Mouse (Mus musculus) CD4-positive helper T cell, adult 2 months (primary cell): ENCODE results near the gene Gmpr2.

Source experiments
- DNase-seq: peaks from one replicate; pipeline ENCODE4 v3.0.0-alpha.2; 2012; ENCODE audit warnings: low read depth, missing footprints, low spot score

The Gmpr2 gene

DNA sequence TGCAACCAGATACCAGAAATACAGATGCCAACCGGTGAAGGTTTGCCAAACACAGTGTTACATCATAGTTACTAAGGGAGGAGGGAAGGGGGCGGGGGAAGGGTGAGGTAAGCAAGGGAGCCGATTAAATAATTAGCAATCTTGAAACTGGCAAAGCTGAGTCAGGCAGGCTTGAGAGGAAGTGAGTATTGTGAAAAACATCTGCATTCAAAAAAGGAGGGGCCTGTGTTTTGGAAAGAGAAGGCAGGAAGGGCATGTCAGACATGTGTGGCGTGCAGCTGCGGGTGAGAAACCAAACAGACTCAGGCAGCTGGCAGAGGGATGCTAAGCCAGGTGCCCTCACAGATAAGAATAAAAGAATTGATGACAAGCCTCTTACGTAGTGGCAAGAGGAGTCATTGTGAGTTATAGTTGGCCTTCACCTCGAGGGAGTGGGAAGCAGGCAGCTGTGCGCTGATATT is 52.7 kb downstream of the Gmpr2 start:
- peak; percentile 95 for DNase-seq

DNA sequence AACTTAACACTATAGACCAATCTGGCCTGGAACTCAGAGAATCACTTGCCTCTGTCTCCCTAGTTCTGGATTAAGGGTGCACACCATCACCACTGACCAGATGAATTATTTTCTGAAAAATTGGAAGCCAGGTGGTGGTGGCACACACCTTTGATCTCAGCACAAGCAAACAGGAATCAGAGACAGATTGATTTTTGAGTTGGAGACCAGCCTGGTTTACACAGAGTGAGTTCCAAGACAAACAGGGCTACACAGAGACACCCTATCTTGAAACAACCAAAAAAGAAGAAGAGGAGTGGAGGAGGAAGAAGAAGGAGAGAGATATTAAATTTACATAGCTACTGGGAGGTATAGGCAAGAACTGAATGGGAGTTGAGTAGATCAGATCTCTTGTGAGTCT is 54.5 kb downstream of the Gmpr2 start:
- no peak for DNase-seq

DNA sequence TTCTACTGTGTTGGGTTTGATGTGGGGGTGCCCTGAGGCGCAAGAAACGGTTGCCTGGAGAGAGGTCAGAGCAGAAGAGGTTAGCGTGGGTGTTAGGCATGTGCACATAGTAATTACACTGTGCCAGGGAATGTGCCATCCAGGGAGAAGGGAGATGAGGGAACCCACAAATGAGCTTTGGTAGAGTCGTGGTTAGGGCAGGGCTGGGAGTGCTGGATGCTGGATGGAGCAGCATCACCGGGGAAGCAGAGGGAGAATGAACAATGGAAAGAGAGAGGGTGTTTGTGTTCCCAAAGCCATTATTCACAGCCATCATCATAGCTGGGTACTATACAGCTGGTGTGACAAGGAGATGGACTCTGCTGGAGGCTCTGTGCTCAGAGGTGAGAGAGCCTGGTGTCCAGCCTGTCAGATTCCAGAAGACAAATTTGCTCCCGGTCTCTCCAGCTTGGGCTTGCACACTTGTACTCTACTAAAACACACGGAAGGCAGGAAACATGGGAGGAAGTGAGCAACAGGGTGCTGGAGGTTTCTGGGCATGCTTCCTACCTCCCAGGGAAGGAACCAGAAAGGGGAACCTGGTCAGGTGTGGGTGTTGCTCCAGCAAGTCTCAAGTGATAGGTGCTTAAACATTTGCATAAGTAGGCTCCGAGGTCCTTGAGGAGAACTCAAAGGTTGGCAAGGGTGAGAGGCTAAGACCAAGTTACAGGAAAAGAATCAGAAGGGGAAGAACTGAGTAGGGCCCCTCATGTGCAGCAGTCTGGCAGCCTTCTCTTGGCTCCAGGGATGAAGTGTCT is 56.3 kb downstream of the Gmpr2 start:
- no peak for DNase-seq
